Mouse (Mus musculus): ENCODE measurements around the gene Cav1. TPM values are rescaled to one million over a fixed set of nuclear protein-coding genes. Genes with fewer than 3 reads are reported as not detected.

Cav1 gene
- polyA plus RNA-seq, 1 experiment from 2014 or later = 98.7 TPM

- no peaks in the 10 kb centered on the region for H3K4me1 ChIP-seq
- peak; percentile 54; the same call in 1 of the 2 replicates for ATAC-seq (replicated peaks; ENCODE audit: low FRiP score)
- no peak overlapping the region for H3K4me3 ChIP-seq (replicated peaks)
- no peaks in the 10 kb centered on the region for H3K9me3 ChIP-seq (replicated peaks)
- H3K27ac ChIP-seq = no peak overlapping the region
- 52% methylated on average over 6 of the region's 6 CpGs for WGBS
- H3K9ac ChIP-seq = no peak overlapping the region
- no peak overlapping the region for H3K4me2 ChIP-seq
- H3K27me3 ChIP-seq = no peaks in the 10 kb centered on the region
- H3K36me3 ChIP-seq = no peaks in the 10 kb centered on the region
Observed at GRCm38 (mm10) chr6:17381690-17382089, 75.6 kb downstream of the Cav1 start.

- no peak for ATAC-seq (replicated peaks; ENCODE audit: low FRiP score)
- WGBS = 78% methylated on average over 5 of the region's 5 CpGs
Observed at GRCm38 (mm10) chr6:17385531-17385930, 79.4 kb downstream of the Cav1 start.

GRCm38 (mm10) chr6:17387991-17388710 lies 82.0 kb downstream of the Cav1 start:
- no peaks in the 10 kb centered on the region for H3K36me3 ChIP-seq
- H3K4me3 ChIP-seq (replicated peaks) = no peak overlapping the region
- H3K27ac ChIP-seq = no peak overlapping the region
- WGBS = 70% methylated on average over 2 of the region's 2 CpGs
- no peaks in the 10 kb centered on the region for H3K27me3 ChIP-seq
- H3K4me2 ChIP-seq = no peak overlapping the region
- H3K9ac ChIP-seq = no peak overlapping the region
- no peak for ATAC-seq (replicated peaks; ENCODE audit: low FRiP score)
- H3K4me1 ChIP-seq = no peaks in the 10 kb centered on the region
- H3K9me3 ChIP-seq (replicated peaks) = no peaks in the 10 kb centered on the region

More at GRCm38 (mm10) chr6:17385531-17385930, 79.4 kb downstream of the Cav1 start:
- Histone ChIP-seq H3K4me2 (no peak overlapping the region), H3K9me3 (replicated peaks) (no peaks in the 10 kb centered on the region), H3K4me1 (no peaks in the 10 kb centered on the region), H3K9ac (no peak overlapping the region), H3K27ac (no peak overlapping the region), H3K4me3 (replicated peaks) (no peak overlapping the region), H3K27me3 (no peaks in the 10 kb centered on the region), H3K36me3 (no peaks in the 10 kb centered on the region)

Other genes starting within 250 kb of the Cav1 start
- 70.5 and 72.6 TPM in 2 replicates for gene Tes, start 241.2 kb upstream of the Cav1 start, polyA plus RNA-seq (2015; fragmentation: Nextera tagmentation; extraction: Ambion mirVana)
- gene Cav2, start 25.1 kb upstream of the Cav1 start, polyA plus RNA-seq (2015; fragmentation: Nextera tagmentation; extraction: Ambion mirVana) = 32.2 and 32.3 TPM in 2 replicates
- gene Met, start 157.5 kb downstream of the Cav1 start, polyA plus RNA-seq (2015; fragmentation: Nextera tagmentation; extraction: Ambion mirVana) = 15.1 and 16.1 TPM in 2 replicates

Measured in kidney, embryonic 15.5 days (tissue).